Mouse (Mus musculus) layer of hippocampus, postnatal 36 days (tissue): ENCODE data around the gene Cdiptos. TPM values are rescaled to one million over a fixed set of nuclear protein-coding genes. Genes with fewer than 3 reads are reported as not detected.

Experiments
- DNase-seq, 2 experiments: peaks; one replicate each; pipeline ENCODE4 v3.0.0; 2022
- total RNA-seq, 2 experiments: library from RNA; stranded (reverse); gene quantifications; 2 replicates each; pipeline ENCODE4 v1.2.3; 2021

The Cdiptos gene
- total RNA-seq, 2 experiments from 2014 or later, result 0.35 TPM; not detected in 1

GRCm38 (mm10) chr7:126975493-126975892, 405 bp downstream of the Cdiptos start:
- DNase-seq, result no peak

GRCm38 (mm10) chr7:126967361-126967760, 8.5 kb downstream of the Cdiptos start:
- no peak for DNase-seq

- no peak for DNase-seq
These were observed 10.3 kb downstream of the Cdiptos start for GRCm38 (mm10) chr7:126965568-126965967.

- no peak for DNase-seq
These were observed 12.2 kb downstream of the Cdiptos start for GRCm38 (mm10) chr7:126963548-126964286.

GRCm38 (mm10) chr7:126961965-126962364, 13.9 kb downstream of the Cdiptos start:
- DNase-seq, result no peak

GRCm38 (mm10) chr7:126961095-126961494, 14.8 kb downstream of the Cdiptos start:
- peak; percentile 51 to 56 for DNase-seq

GRCm38 (mm10) chr7:126959780-126960179, 16.1 kb downstream of the Cdiptos start:
- DNase-seq, result no peak

GRCm38 (mm10) chr7:126955125-126955524, 20.8 kb downstream of the Cdiptos start:
- no peak for DNase-seq

GRCm38 (mm10) chr7:126952646-126953045, 23.3 kb downstream of the Cdiptos start:
- DNase-seq, result no peak

- no peak for DNase-seq
These were observed 24.2 kb downstream of the Cdiptos start for GRCm38 (mm10) chr7:126951741-126952140.

GRCm38 (mm10) chr7:126950647-126951615, 25.0 kb downstream of the Cdiptos start:
- peak in 1 of 2 experiments; percentile 60 for DNase-seq

GRCm38 (mm10) chr7:126949793-126950646, 25.9 kb downstream of the Cdiptos start, which contains the start of gene Sez6l2:
Gene Sez6l2 (plus strand): TSS chr7:126950563.
- DNase-seq, result peak; percentile 79 to 82

- DNase-seq, result peak; percentile 65 to 72
These were observed 26.5 kb downstream of the Cdiptos start, which contains the start of gene Asphd1 for GRCm38 (mm10) chr7:126949403-126949792. Gene Asphd1 (minus strand): TSS chr7:126949582.

- DNase-seq, result no peak
These were observed 27.3 kb downstream of the Cdiptos start for GRCm38 (mm10) chr7:126948626-126949025.

GRCm38 (mm10) chr7:126946530-126946929, 29.4 kb downstream of the Cdiptos start:
- DNase-seq, result no peak

GRCm38 (mm10) chr7:126941801-126942200, 34.1 kb downstream of the Cdiptos start:
- no peak for DNase-seq

- DNase-seq, result no peak
These were observed 34.7 kb downstream of the Cdiptos start for GRCm38 (mm10) chr7:126941171-126941570.

- DNase-seq, result no peak
These were observed 43.2 kb downstream of the Cdiptos start for GRCm38 (mm10) chr7:126932652-126933051.

- no peak for DNase-seq
These were observed 46.9 kb downstream of the Cdiptos start for GRCm38 (mm10) chr7:126929046-126929445.

GRCm38 (mm10) chr7:126928384-126929037, 47.4 kb downstream of the Cdiptos start, which contains the start of gene Kctd13:
Gene Kctd13 (plus strand): TSS chr7:126928879.
- peak; percentile 92 to 93 for DNase-seq

- DNase-seq, result no peak
These were observed 49.6 kb downstream of the Cdiptos start for GRCm38 (mm10) chr7:126926299-126926698.
